Mouse (Mus musculus) spleen, adult 10 weeks (tissue): ENCODE results near the gene Prl3c1. TPM values are rescaled to one million over a fixed set of nuclear protein-coding genes. Genes with fewer than 3 reads are reported as not detected.

Experiments
- polyA plus RNA-seq: library from polyadenylated mRNA; stranded (reverse); fragments of 350-450 nt; fragmentation: Illumina TruSeq; extraction: RNeasy Lipid Tissue Mini Kit (QIAGEN cat#74804); gene quantifications from one replicate; pipeline ENCODE4 v1.2.3, GENCODE M21; 2015; ENCODE audit warnings: low replicate concordance; ENCODE audit not compliant: insufficient read depth

The Prl3c1 gene
- not detected for polyA plus RNA-seq

GRCm38 (mm10) chr13:27196359-27196758, at the start of gene Prl3c1:
Gene Prl3c1, plus strand, starts transcription at chr13:27196659.

DNA sequence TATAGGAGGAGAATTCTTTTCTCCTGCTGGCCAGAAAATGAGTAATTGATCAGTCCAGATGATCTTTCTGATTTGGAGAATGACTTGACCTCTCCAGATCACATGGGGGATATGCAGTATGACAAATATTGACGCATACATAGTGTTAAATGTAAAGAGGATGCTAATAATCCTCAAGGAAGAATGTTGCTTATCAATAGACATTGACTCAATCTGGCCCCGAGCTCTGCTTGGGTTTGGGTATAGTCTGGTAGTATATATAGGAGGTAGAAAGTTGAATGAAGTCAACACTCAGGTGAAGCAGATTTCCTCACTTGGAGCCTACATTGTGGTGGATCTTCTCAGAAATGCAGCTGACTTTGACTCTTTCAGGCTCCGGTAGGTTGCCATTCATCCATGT, 40.0 kb upstream of the Prl3c1 start, which contains the start of gene Prl3d3:
TSS of gene Prl3d3 (plus strand) at position 301 of the 400 bp plus-strand sequence.

GRCm38 (mm10) chr13:27241547-27241946, 45.1 kb downstream of the Prl3c1 start, which contains the start of gene Prl3b1:
Gene Prl3b1, plus strand, starts transcription at chr13:27241847.

Other genes with a start within 250 kb of the Prl3c1 start
- gene Prl, start 139.1 kb upstream of the Prl3c1 start, polyA plus RNA-seq, result not detected
- gene Prl3d1, start 102.5 kb upstream of the Prl3c1 start, polyA plus RNA-seq, result not detected
- not detected for gene Prl3d2, start 75.0 kb upstream of the Prl3c1 start, polyA plus RNA-seq
- gene Prl3d3, start 39.9 kb upstream of the Prl3c1 start, polyA plus RNA-seq, result not detected
- gene Prl3b1, start 45.2 kb downstream of the Prl3c1 start, polyA plus RNA-seq, result not detected
- gene Prl3a1, start 62.8 kb downstream of the Prl3c1 start, polyA plus RNA-seq, result not detected
- not detected for gene Prl6a1, start 116.0 kb downstream of the Prl3c1 start, polyA plus RNA-seq
- gene Prl8a2, start 149.0 kb downstream of the Prl3c1 start, polyA plus RNA-seq, result not detected
- not detected for gene Prl2b1, start 194.2 kb downstream of the Prl3c1 start, polyA plus RNA-seq
- not detected for gene Prl8a6, start 242.0 kb downstream of the Prl3c1 start, polyA plus RNA-seq